Mouse (Mus musculus) NIH3T3 (cell line): Measurements from ENCODE around the gene Rbbp6.

Source experiments
- DNase-seq: peaks from one replicate; pipeline ENCODE4 v3.0.0-alpha.2; 2012; ENCODE audit warnings: low read depth

The Rbbp6 gene

DNA sequence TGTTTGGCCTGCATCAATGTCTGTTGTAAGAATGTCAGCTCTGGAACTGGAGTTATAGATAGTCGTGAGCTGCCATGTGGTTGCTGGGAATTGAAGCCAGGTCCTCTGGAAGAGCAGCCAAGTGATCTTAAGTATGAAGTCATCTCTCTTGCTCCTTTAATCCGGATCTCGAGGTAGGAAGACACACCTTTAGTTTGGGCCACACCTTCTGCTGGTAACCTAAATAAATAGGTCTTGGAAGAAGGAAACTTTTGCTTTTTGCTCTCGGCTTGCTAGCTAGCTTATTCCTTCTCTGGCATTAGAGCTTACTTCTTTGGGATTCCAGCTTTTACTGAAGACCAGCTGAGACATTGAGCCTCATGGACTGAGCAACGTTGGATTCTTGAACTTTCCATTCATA is at the start of gene Rbbp6:
TSS of gene Rbbp6 (plus strand) at position 301 of the 400 bp plus-strand sequence.
- no peak for DNase-seq

DNA sequence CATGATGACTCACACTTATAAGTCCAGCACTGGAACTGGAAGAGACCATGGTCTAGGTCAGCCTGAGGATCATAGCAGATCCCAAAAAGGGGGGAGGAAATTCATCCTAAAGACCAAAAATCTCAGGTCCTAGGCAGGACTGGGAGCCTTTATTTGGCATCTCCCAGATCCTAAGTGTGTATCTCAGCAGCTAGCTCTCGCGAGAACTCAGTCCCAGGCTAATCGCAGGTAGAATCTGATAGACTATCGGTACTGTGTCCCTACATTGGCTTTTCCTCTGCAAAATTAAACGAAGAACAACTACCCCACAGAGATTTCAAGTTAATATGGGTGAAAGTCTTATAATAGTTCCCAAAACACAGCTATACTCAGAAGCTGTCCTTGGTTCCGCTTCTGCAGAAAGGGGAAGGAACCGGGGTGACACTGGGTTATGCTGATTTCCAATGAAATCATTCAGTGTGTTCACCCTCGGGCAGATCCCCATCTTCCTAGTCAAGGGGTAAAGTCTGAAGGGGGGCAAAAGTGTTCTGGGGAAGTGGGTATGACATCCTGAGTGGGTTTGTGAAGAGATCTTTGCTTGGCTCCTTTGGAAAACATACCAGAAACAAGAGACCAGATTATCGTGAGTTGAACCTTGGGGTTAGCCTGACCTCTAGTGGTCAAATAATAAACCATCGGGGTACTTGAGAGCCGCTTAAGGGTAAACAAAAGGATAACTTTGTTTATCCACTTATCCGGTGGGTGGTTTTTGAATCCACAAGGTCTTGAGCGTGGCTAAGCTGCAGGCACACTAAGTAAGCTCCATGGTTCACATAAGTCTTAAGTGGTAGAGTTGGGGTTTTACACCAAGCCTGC is 45.5 kb upstream of the Rbbp6 start:
- DNase-seq: peak; percentile 80

DNA sequence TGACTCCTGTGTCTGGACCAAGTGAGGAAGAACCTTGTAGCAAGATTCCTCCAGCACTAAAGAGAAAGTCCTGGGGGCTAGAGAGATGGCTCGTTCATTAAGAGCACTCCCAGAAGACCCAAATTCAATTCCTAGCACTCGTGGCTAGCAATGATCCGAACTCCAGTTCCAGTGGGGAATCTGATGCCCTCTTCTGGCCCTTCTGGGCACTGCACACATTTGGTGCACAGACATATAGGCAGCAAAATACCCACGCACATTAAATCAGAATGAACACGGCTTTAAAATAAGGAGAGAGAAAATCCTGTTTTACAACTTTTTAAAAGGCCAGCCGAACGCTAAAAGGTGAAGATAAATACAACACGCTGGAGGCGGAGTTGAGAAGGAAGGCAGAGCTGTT is 43.9 kb upstream of the Rbbp6 start:
- peak; percentile 6 for DNase-seq

DNA sequence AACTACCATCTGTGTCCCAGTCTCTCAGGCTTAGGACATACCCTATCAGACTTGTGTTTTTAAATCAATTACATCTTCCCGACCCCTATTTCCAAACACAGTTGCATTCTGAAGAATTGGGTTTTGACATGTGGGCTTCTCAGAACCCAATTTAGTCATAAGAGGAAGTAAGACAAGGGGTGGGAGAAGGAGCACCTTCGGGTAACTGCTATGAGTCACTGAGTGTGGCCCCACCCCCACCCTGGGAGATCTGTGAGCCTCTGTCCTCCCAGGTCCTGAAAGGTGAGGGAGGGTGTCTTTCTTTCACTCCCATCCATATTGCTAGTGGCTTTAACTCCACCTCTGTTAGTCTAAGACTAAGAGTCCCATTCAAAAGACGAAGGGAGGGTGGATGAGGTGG is 41.2 kb upstream of the Rbbp6 start:
- DNase-seq: no peak

DNA sequence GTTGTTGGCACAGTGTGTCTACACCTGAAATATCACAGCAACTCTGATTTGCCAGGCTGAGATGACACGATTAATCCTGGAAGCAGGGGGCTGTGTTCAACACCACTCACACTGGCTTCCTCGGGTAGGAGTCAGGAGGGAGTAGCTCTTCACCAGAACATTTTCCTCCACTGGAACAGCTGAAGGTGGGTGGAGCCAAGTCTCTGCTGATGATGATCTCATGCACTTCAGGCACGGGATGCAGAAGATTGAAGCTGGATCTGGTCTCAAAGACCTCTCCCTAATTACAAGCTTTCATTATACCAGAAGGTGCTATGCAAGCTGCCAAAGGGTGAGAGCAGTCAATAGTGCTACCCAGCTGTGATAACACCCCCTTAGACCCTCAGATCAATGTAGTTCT is 35.0 kb upstream of the Rbbp6 start:
- DNase-seq: peak; percentile 6

DNA sequence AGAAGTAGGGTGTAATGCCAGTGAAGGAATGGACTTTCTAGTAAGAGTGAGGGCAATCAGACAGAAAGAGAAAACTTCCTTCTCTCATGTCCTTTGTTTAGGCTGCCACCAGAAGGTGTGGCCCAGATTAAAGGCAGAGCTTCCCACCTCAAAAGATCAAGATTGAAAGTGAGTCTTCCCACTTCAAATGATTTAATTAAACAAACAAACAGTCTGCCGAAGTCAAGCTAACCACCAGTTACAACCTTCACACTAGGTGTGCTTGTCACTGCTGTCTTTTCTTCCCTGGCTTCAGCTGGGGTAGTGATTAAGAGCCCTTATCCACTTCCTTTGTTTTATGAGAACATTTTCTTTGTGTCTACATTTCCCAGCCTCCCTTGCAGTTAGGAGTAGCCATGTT is 33.3 kb upstream of the Rbbp6 start:
- no peak for DNase-seq

DNA sequence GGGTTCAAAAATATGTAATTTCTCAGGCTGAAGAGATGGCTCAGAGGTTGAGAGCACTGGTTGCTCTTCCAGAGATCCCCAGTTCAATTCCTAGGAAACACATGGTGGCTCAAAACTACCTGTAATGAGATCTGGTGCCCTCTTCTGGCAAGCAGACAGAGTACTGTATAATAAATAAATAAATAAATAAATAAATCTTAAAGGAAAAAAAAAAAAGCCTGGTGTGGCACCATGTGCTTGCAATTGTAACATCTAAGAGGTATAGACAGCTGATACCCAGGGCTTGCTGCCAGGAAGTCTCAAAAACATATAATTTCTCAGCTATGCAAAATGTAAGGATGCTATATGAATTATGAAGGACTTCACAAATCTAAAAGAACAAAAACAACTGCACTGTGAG is 28.9 kb upstream of the Rbbp6 start:
- no peak for DNase-seq

DNA sequence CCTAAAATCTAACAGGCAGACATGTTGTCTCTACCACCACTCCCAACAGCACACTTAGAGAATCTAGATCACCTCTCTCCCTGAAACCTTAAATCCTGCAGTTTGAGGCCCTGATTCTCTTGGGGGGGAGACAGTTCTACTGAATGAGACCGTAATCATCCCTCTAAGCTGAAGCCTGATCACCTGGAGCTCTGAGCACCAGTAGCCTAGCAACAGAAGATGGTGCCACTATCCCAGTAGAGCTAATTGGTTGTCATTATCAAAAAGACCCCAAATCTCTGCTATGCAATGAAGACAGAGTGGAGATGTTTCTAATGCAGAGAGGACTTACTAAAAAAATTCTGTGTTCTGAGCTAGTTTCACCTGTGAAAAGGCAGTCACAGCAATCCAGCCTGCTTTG is 27.3 kb upstream of the Rbbp6 start:
- no peak for DNase-seq

DNA sequence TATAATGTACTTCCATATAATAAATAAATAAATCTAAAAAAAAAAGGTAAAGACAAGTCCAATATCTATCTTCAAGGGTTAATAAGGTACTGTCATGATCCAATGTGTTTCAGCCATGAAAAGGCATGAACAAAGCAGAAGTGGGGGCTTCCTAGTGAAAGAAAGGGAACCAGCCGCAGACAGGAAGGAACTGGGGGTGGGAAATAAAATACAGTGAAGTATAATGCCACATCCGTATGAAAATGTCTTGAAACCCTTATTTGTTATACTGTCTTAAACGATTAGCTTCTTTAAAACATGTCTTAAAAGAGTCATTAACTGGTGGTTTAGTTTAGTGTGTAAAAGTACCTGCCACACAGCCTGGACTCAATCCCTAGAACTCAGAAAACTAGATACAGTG is 26.3 kb upstream of the Rbbp6 start:
- no peak for DNase-seq

DNA sequence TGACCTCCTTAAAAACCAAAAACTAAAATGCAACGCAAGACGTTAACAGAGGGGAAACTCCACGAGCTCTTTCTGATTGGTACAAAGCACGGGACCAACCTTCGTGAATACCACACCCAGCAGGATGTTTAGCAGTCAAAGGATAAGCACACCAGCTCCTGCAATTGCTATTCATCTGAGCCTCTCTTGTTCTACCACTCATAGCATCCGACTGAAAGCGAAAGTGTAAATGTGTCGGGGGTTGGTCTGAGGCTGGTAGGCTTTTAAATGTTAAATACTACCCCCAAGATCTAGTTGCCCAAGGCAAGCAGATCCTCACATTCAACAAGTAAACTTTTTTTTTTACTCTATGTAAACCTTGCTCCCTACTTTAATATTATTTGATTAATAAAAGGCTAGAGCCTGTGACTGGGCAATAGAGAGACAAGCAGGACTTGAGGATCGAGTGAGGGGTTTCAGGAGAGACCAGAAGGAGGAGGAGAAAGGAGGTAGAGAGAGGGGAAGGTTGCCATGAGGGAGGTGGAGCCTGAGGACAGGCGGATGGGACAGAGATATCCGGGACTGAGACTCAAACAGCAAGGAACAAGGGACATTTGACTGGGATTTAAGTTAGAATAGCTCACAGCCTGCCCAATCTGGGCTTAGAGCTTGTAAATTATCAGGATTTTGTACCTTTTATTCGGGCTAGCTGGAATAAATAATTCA is 25.0 kb upstream of the Rbbp6 start:
- DNase-seq: peak; percentile 46

DNA sequence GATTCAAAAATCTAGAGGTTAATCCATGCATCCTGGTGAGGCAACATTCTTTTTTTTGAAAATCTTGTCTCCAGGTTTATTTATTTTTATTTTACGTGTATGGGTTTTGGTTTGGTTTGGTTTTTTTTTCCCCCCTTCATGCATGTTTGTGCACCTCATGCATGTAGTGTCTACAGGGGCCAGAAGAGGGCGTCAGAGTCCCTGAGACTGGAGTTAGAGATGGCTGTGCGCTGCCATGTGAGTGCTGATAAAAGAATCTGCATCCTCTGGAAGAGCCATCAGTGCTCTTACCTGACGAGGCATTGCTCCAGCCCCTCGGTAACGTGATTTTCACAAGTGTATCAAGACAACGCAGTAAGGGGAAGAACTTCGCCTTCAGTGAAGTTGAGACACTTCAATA is 23.4 kb upstream of the Rbbp6 start:
- no peak for DNase-seq

DNA sequence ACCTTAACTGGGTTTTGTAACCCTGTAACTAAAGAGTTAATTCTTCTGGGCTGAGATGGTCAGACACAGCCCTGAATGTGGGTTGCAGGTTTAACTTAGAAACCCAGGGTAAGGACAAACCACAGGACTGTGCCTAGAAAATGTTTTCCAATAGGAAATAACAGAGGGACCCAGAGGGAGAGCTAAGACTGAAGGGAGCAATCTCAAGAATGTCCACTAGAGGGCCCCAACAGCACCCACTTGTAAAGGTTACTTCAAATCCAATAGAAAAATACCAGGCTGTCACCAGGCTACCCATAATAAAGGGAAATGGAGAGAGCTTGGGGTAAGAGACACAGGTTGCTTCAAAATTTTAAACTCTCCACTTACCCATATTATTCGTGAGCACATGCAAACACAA is 20.3 kb upstream of the Rbbp6 start:
- peak; percentile 90 for DNase-seq

DNA sequence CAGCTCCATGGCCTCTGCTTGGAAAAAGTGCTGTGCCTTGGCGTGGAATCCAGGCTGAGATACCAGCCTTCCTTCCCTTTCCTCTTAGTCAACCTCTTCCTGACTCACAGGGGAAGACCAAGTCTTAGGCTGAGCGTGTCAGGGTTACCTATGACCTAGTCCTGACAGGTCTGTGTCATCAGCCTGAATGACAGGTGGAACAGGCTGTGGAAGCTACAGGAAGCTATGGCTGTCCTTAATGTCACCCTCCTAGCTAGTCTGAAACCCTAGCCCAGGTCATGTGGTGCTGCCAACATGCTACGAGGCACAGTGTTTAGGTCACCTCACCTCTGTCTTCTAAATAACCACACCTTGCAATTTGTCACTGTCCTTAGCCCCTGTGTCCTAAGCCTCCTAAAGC is 16.2 kb upstream of the Rbbp6 start:
- DNase-seq: no peak

DNA sequence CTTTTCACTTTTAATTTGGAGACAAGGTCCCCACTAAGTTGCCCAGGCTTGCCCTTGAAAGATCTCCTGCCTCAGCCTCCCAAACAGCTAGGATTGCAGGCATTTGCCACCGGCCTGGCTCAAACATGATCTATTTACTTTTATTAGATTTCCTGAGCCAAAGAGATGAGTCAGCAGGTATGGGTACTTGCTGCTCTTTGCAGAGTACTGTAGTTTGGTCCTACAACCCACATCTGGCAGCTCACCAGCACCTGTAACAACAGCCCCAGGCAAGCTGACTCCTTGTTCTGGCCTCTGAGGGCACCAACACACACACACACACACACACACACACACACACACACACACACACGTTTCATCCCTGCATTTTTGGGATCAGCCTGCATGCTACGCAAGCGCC is 14.0 kb upstream of the Rbbp6 start:
- DNase-seq: peak; percentile 44

DNA sequence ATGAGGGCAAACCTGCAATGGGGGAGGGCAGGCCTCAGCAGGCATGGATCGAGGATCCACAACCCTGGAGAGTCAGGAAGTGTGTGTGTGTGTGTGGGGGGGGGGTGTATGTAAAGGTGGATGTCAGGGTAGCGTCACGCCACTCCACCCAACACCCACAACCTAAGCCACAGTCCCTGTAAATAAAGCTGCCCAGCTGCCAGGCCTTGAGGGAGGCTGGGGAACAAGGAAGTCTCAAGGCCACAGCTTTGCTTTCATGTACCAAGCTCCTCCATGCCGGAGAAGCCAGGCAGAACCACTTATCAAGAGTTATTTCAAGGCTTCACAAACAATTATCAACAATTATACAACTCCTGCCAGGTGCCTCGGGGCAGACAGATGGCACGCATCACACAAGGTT is 13.4 kb upstream of the Rbbp6 start:
- DNase-seq: no peak

DNA sequence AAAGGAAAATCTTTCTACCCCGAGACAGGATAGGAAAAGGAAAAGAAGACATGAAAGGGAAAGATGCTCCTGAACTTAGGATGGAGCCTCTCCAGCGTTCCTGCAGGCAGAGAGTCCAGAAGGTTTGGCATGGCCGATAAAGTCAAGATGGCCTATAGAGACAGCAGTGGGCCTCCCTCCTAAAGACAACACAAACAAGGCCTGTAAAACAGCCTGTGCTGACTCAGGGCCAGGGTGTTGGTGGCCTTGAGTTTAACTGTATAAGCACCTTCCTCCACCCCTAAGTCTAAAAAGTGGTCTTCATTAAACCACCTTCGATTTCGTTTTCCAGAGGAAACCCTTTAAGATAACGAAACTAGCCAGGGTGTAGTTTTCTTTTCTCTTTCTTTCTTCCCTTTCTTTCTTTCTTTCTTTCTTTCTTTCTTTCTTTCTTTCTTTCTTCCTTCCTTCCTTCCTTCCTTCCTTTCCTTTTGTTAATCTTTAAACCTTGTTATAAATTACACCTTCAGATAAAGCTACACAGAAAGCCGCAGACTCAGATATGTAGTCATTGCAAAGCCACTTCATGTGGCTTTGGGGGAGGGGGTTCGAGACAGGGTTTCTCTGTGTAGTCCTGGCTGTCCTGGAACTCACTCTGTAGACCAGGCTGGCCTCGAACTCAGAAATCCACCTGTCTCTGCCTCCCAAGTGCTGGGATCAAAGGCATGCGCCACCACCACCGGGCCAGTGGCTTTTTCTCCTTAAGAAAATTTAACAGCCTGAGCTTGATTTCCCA is 10.8 kb upstream of the Rbbp6 start:
- no peak for DNase-seq

DNA sequence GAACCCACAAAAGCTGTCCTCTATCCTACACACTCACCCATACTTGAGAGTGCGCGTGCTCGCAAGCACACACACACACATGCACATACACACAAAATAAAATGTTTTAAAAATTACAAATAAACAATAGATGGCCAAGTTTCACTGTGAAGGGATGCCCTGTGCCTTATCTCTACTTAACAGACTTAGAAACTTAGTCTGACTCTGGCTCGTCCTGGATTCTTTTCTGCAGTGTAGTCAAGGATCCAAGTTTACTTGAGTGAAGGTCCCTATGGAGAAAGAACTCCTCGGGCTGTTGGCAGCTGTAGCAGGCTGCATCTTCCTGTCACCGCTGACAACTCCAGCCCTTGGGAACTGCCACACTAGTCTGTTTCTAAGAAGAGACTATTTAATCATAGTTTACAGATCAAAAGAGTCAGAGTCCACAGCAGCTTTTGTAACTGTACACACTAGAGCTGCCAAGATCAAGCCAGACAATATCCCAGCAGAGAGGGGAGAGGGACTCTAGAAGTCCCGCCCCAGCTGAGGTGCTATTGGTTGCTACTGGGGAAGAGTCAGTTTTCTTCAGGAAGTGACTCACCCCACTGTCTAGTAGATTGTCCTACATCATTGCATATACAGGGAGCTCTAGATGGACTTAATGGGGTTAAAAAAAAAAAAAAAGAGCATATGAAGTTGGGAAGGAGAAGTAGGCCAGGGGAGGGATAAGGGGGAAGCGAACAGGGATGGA is 10.1 kb upstream of the Rbbp6 start:
- peak; percentile 72 for DNase-seq

DNA sequence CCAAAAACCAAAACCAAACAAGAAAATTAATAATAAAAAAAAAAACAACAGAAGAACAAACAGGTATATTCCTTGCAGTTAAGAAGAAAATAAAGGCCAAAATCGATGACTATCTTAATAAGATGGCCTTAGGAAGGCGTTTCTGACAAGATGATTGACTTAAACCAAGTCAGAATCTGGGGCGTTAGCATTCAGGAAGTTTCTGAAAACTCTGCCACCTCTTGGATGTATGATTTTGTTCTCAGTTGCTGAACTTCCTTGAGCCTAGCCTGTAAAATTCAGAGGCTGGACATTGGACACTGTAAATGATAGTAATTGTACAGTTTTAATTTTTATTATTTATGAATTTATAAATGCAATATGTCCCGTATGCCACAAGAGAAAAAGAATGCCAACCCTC is 3.3 kb downstream of the Rbbp6 start:
- DNase-seq: peak; percentile 54

DNA sequence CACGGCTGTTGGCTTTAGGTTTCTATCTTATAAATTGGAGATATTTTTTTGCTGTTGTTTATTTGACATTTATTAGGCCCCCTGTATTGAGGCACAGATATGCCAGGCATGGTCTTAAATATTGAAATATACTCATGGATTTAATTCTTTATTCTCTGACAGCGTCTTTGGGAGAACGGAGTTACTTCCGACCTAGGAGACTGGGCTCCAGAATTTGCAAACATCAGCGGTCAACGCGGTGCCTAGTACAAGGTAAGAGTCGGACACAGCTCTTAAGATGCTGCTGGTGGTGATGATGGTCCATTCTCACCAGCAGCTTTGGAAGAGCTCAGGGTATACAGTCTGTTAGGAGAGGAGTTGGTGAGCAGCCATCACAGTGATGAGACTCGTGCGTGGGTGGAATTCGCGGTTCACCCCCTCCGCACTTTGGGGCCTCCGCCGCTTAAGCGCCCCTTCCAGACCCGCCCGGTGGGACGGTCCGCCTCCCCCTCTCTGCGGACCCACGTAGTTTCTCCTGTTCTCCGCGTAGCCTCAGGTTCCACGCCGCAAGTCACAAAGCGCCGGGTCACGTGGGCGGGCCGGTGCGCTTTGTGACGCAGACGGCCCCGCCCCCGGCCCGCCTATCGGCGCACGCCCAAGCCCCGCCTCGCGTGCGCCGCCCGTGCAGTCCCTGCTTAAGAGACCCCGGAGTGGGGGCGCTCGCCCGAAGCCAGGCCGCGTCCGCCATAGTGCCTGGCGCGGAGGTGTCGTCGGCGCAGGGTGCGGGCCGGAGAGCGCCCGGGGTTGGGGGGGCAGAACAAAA is 3.9 kb downstream of the Rbbp6 start:
- peak; percentile 96 for DNase-seq

DNA sequence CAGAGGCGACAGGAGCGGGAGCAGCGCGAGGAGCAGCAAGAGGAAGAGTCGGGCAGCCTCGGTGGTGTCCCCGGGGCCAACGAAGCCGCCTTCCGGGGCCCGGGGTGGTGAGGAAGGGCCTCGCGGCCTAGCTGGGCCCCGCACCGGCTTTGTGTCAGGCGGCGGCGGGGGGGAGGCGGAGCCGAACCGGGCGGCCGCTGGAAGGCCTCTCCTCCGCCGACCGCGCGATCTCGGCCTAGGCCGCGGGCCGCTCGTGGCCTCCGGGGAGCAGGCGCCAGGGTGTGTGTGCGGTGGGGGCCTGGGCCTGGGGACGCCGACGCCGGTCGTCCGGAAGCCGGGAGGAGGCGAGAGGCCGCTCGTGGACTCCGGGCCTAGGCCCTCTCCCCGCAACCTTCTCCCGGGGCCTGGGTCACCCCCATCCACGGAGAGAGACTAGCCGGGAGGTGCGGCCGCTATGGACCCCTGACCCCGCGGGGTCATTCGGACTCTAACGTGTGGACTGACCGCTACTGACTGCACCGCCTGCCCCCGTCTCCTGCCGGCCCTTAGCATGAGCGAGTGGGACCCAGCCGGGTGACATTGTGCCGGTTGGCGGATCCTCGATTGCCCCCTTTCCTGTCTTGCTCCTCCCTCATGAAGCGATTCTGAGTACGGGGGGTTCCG is 4.8 kb downstream of the Rbbp6 start:
- peak; percentile 65 for DNase-seq
